8 mouse cellular contexts compared by ENCODE assay signal in genomic region chr17:3084551-3084930, GRCm38 (mm10). TPM values are rescaled to one million over a fixed set of nuclear protein-coding genes. Genes with fewer than 3 reads are reported as not detected.
DNase-seq lines count a peak whose midpoint lies in the region; ATAC-seq lines count a peak whose summit lies in the region.

No protein-coding gene starts in this region.

- H3K4me1 ChIP-seq in embryonic facial prominence, embryonic 11.5 days (ENCODE audit: control insufficient read depth, insufficient read depth, low read length) = no peaks in the 10 kb centered on the region
- no peaks in the 10 kb centered on the region for H3K4me1 ChIP-seq in kidney, embryonic 16.5 days (ENCODE audit: insufficient read depth, low read length)
- peaks cover 11% of the 10 kb centered on the region for H3K4me1 ChIP-seq in liver, embryonic 12.5 days
- no peaks in the 10 kb centered on the region; the same call in 1 of the 2 replicates for H3K4me1 ChIP-seq in stomach, embryonic 16.5 days (ENCODE audit: control insufficient read depth, insufficient read depth, low read length)

- WGBS in embryonic facial prominence, embryonic 11.5 days = 1% methylated on average over 31 of the region's 31 CpGs
- WGBS in kidney, embryonic 16.5 days = 0% methylated on average over 30 of the region's 31 CpGs
- under 1% methylated on average over 31 of the region's 31 CpGs for WGBS in liver, embryonic 12.5 days (ENCODE audit: insufficient replicate concordance)
- 0% methylated on average over 26 of the region's 31 CpGs for WGBS in stomach, embryonic 16.5 days

- peak overlapping the region; percentile 41 for H3K4me3 ChIP-seq in embryonic facial prominence, embryonic 11.5 days (ENCODE audit: low read depth, low read length)
- H3K4me3 ChIP-seq in kidney, embryonic 16.5 days (ENCODE audit: low read length) = peak overlapping the region; percentile 55
- peak overlapping the region; percentile 69 for H3K4me3 ChIP-seq in liver, embryonic 12.5 days
- H3K4me3 ChIP-seq in stomach, embryonic 16.5 days (replicated peaks; ENCODE audit: low read length) = peak overlapping the region; percentile 59

- H3K9me3 ChIP-seq in embryonic facial prominence, embryonic 11.5 days (replicated peaks; ENCODE audit: control insufficient read depth, low read length) = peaks cover 2% of the 10 kb centered on the region; the same call in 1 of the 2 replicates
- H3K9me3 ChIP-seq in kidney, embryonic 16.5 days (ENCODE audit: low read length) = no peaks in the 10 kb centered on the region
- H3K9me3 ChIP-seq in liver, embryonic 12.5 days (replicated peaks) = peaks cover 3% of the 10 kb centered on the region
- H3K9me3 ChIP-seq in stomach, embryonic 16.5 days (replicated peaks; ENCODE audit: control insufficient read depth, low read length) = no peaks in the 10 kb centered on the region

- peak; percentile 19 for ATAC-seq in embryonic facial prominence, embryonic 11.5 days (replicated peaks; ENCODE audit: insufficient number of reproducible peaks, low FRiP score, low TSS enrichment, low read depth)
- peak; percentile 36 for ATAC-seq in kidney, embryonic 16.5 days (ENCODE audit: low FRiP score, low TSS enrichment)
- ATAC-seq in liver, embryonic 12.5 days = peak; percentile 22
- ATAC-seq in stomach, embryonic 16.5 days (ENCODE audit: insufficient read depth, low FRiP score) = peak; percentile 24; the same call in 1 of the 2 replicates

- peak; percentile 77 for DNase-seq in 3134 (ENCODE audit: extremely low read depth, insufficient read length, low spot score)
- peak; percentile 75 for DNase-seq in adrenal gland, adult 8-10 months
- DNase-seq in embryonic facial prominence, embryonic 11.5 days (ENCODE audit: low spot score) = peak; percentile 78
- DNase-seq in heart, adult 8-10 months (ENCODE audit: low spot score) = peak; percentile 68
- DNase-seq in neural tube, embryonic 10.5 days (ENCODE audit: extremely low spot score, low spot score) = peak; percentile 78

- H3K4me2 ChIP-seq in embryonic facial prominence, embryonic 11.5 days (ENCODE audit: low read depth, low read length) = peak overlapping the region; percentile 42
- peak overlapping the region; percentile 64 for H3K4me2 ChIP-seq in kidney, embryonic 16.5 days (replicated peaks; ENCODE audit: low read depth, low read length)
- peak overlapping the region; percentile 89 for H3K4me2 ChIP-seq in liver, embryonic 12.5 days
- peak overlapping the region; percentile 73 for H3K4me2 ChIP-seq in stomach, embryonic 16.5 days (ENCODE audit: low read depth, low read length)

- peak overlapping the region; percentile 60 for H3K9ac ChIP-seq in embryonic facial prominence, embryonic 11.5 days (replicated peaks; ENCODE audit: low read length)
- peak overlapping the region; percentile 73 for H3K9ac ChIP-seq in kidney, embryonic 16.5 days (replicated peaks; ENCODE audit: low read length)
- H3K9ac ChIP-seq in liver, embryonic 12.5 days = peak overlapping the region; percentile 73
- peak overlapping the region; percentile 80 for H3K9ac ChIP-seq in stomach, embryonic 16.5 days (ENCODE audit: low read length)

- H3K36me3 ChIP-seq in embryonic facial prominence, embryonic 11.5 days (replicated peaks; ENCODE audit: control insufficient read depth, insufficient read depth, low read depth, low read length) = no peaks in the 10 kb centered on the region
- no peaks in the 10 kb centered on the region for H3K36me3 ChIP-seq in kidney, embryonic 16.5 days (ENCODE audit: insufficient read depth, low read length)
- H3K36me3 ChIP-seq in liver, embryonic 12.5 days = no peaks in the 10 kb centered on the region
- no peaks in the 10 kb centered on the region for H3K36me3 ChIP-seq in stomach, embryonic 16.5 days (ENCODE audit: control insufficient read depth, insufficient read depth, low read length)

- H3K27me3 ChIP-seq in embryonic facial prominence, embryonic 11.5 days (ENCODE audit: control insufficient read depth, insufficient read depth, low read length) = no peaks in the 10 kb centered on the region
- H3K27me3 ChIP-seq in kidney, embryonic 16.5 days (ENCODE audit: insufficient read depth, low read length) = no peaks in the 10 kb centered on the region
- H3K27me3 ChIP-seq in liver, embryonic 12.5 days (replicated peaks) = no peaks in the 10 kb centered on the region
- H3K27me3 ChIP-seq in stomach, embryonic 16.5 days (ENCODE audit: control insufficient read depth, insufficient read depth, low read length) = no peaks in the 10 kb centered on the region

- H3K27ac ChIP-seq in embryonic facial prominence, embryonic 11.5 days (replicated peaks; ENCODE audit: low read depth, low read length) = peak overlapping the region; percentile 62; the same call in 1 of the 2 replicates
- H3K27ac ChIP-seq in kidney, embryonic 16.5 days (ENCODE audit: low read length) = peak overlapping the region; percentile 95
- peak overlapping the region; percentile 96 for H3K27ac ChIP-seq in liver, embryonic 12.5 days
- peak overlapping the region; percentile 95 for H3K27ac ChIP-seq in stomach, embryonic 16.5 days (ENCODE audit: low read length)

RNA-seq across cellular contexts. Expression of gene Scaf8, which starts 30.2 kb away (rescaled TPM):
- 10 to 100 TPM; 40.4 to 63.9 (median 50.9) TPM for total RNA-seq in adrenal gland, adult 8-10 months (2022)
- polyA plus RNA-seq in embryonic facial prominence, embryonic 11.5 days (2014; fragmentation: Nextera tagmentation; extraction: Ambion mirVana) = 25.6 and 28.5 TPM in 2 replicates
- 10 to 100 TPM; 25.8 to 30.8 (median 29.1) TPM for total RNA-seq in heart, adult 8-10 months (2022)
- 20.2 and 23.3 TPM in 2 replicates for polyA plus RNA-seq in kidney, embryonic 16.5 days (2015; fragmentation: Nextera tagmentation; extraction: Ambion mirVana)
- 15.8 and 17.6 TPM in 2 replicates for polyA plus RNA-seq in liver, embryonic 12.5 days (2016; fragmentation: Nextera tagmentation; extraction: Ambion mirVana)
- 15.7 and 16.4 TPM in 2 replicates for polyA plus RNA-seq in stomach, embryonic 16.5 days (2015; fragmentation: Nextera tagmentation; extraction: Ambion mirVana)

Comparison
In these comparisons a context has a peak if more than half of its experiments do, and no peak if none do; other contexts are left out.
1. Peak in every context shown above with its lines: DNase-seq, ATAC-seq, H3K4me3 ChIP-seq and H3K27ac ChIP-seq.